Mouse (Mus musculus): Measurements from ENCODE around the gene Zfp683.

DNA sequence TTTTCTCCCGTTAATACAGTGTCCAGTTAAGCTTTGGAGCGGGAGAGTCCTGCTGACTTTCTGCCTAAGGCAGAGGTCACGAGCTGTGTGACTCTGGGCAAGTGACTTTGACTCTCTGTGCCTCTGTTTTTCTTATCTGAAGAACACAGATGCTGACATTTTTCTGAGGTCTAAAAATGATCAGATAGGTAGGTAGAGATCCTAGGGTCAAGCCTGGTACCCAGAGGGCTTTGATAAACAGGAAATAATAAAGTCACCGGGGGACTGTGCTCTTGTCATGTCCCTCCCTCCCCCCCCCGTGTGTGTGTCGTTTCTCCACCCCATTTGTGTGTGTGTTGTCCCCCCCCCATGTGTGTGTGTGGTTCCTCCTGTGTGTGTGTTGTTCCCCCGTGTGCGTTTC lies 8.9 kb downstream of the Zfp683 start:
- TF ChIP-seq POLR2A (IDR thresholded peaks at IDR 0.05; ENCODE audit: low read depth, low read length), result no peak
- no peak for TF ChIP-seq CTCF (IDR thresholded peaks at IDR 0.05; ENCODE audit: extremely low read depth, insufficient read depth, insufficient read length, insufficient replicate concordance)

Data from spleen, adult 2 months (tissue).